Mouse (Mus musculus) neural tube, embryonic 15.5 days (tissue): ENCODE measurements at regions not wholly inside any gene's neighbourhood (a gene's known extent, or its start where the extent isn't known, plus 50 kb on each side); places are given as distances from the start of the nearest gene placed in this dataset.
A peak's percentile ranks its signal among the peaks of the same experiment; 100 is the strongest.

Source experiments
- ATAC-seq: fragments of 200-750 bp; cut with Nextera tagmentation; 2 replicates; pipeline ENCODE4 v1.8.0; 2017; ENCODE audit warnings: mild to moderate bottlenecking, moderate TSS enrichment, moderate library complexity; ENCODE audit not compliant: low FRiP score
- H3K27ac ChIP-seq: fragments of 300-500 bp; sonication (generic); replicated peaks from 2 replicates; pipeline ENCODE4 v1.5.1; 2015; ENCODE audit warnings: mild to moderate bottlenecking, inconsistent platforms
- H3K27me3 ChIP-seq: fragments of 300-500 bp; sonication (generic); replicated peaks from 2 replicates; pipeline ENCODE4 v1.6.1; 2015; ENCODE audit warnings: inconsistent platforms
- H3K36me3 ChIP-seq: fragments of 300-500 bp; sonication (generic); 2 replicates; pipeline ENCODE4 v1.6.1; 2015; ENCODE audit warnings: inconsistent platforms
- H3K4me1 ChIP-seq: fragments of 300-500 bp; sonication (generic); 2 replicates; pipeline ENCODE4 v1.6.1; 2015; ENCODE audit warnings: inconsistent platforms
- H3K4me2 ChIP-seq: fragments of 300-500 bp; sonication (generic); 2 replicates; pipeline ENCODE4 v1.6.1; 2015; ENCODE audit warnings: inconsistent platforms, mild to moderate bottlenecking, moderate library complexity
- H3K4me3 ChIP-seq: fragments of 300-500 bp; sonication (generic); replicated peaks from 2 replicates; pipeline ENCODE4 v1.5.1; 2015; ENCODE audit warnings: mild to moderate bottlenecking, inconsistent platforms
- H3K9ac ChIP-seq: fragments of 300-500 bp; sonication (generic); replicated peaks from 2 replicates; pipeline ENCODE4 v1.6.1; 2015; ENCODE audit warnings: mild to moderate bottlenecking, inconsistent platforms
- H3K9me3 ChIP-seq: fragments of 300-500 bp; sonication (generic); replicated peaks from 2 replicates; pipeline ENCODE4 v1.6.1; 2016; ENCODE audit warnings: inconsistent platforms
- WGBS: fragments of 180-500 bp; shearing (Covaris S2); methylation state at CpG from one replicate; pipeline ENCODE4 v1.1.7; 2015; ENCODE audit warnings: mixed read lengths; 5-methylcytosine and 5-hydroxymethylcytosine counted together

- H3K27ac ChIP-seq: peak overlapping the region; percentile 69
- no peaks in the 10 kb centered on the region for H3K9me3 ChIP-seq
These were observed 60.0 kb downstream of the Ubiad1 start for GRCm38 (mm10) chr4:148384251-148385230.

GRCm38 (mm10) chr4:148380562-148380961, 64.0 kb downstream of the Ubiad1 start:
- no peak overlapping the region for H3K27ac ChIP-seq
- peaks cover 43% of the 10 kb centered on the region for H3K4me1 ChIP-seq
- WGBS: 93% methylated on average over 6 of the region's 6 CpGs

More at GRCm38 (mm10) chr4:148384251-148385230, 60.0 kb downstream of the Ubiad1 start:
- Histone ChIP-seq H3K36me3 (no peaks in the 10 kb centered on the region), H3K9ac (no peak overlapping the region), H3K4me1 (peaks cover 29% of the 10 kb centered on the region), H3K4me2 (no peak overlapping the region), H3K27me3 (no peaks in the 10 kb centered on the region), H3K4me3 (no peak overlapping the region)
- 15% methylated on average over 20 of the region's 20 CpGs for WGBS
- ATAC-seq: peak; percentile 82

DNA sequence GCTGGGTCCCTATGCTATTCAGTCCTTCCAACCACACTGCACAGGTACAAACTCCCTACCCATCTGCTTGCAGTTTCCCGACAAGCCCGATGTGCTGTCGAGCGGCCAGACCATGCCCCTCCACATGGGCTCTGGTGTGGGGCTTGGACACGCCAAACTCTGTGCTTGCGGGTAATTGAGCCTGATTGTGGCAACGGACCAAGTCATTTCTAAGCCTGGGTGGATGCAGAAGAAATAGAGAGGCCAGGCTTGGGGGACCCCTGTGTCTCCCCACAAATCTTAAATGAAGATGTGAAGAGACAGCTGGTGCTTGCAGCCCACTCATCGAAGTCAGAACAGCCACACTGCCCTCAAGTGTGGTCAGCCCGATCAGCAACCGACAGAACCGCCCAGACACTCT, 66.1 kb downstream of the Ubiad1 start:
- no peak for ATAC-seq
- Histone ChIP-seq H3K4me3 (no peak overlapping the region), H3K4me1 (peaks cover 29% of the 10 kb centered on the region), H3K9me3 (no peaks in the 10 kb centered on the region), H3K27me3 (no peaks in the 10 kb centered on the region), H3K36me3 (no peaks in the 10 kb centered on the region), H3K9ac (no peak overlapping the region), H3K4me2 (no peak overlapping the region), H3K27ac (no peak overlapping the region)
- WGBS: 53% methylated on average over 11 of the region's 11 CpGs

More at GRCm38 (mm10) chr4:148380562-148380961, 64.0 kb downstream of the Ubiad1 start:
- ATAC-seq: no peak
- Histone ChIP-seq H3K4me3 (no peak overlapping the region), H3K4me2 (no peak overlapping the region), H3K9me3 (no peaks in the 10 kb centered on the region), H3K36me3 (no peaks in the 10 kb centered on the region), H3K27me3 (no peaks in the 10 kb centered on the region), H3K9ac (no peak overlapping the region)

- WGBS: 36% methylated on average over 8 of the region's 8 CpGs
- no peak for ATAC-seq
These were observed 67.2 kb downstream of the Ubiad1 start for GRCm38 (mm10) chr4:148377368-148377767.

DNA sequence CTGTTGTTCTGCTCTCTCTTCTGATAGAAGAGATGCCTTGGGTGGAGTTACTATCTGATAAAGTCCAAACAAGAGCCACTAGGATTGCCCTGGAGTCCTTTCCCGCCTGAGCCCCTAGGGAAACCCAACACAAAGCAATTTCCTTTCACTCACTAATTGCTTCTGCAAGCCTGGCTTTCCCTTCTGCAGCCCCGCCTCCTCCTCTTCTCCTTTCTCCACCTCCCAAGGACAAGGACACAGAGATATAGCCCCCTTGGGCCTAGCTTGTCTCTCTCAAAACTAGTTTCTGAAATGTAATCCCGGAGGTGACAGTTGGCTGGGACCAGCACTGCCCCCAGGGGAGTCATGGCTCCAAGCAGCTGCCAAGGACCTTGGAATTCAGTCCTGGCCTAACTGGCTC, 68.1 kb downstream of the Ubiad1 start:
- WGBS: 10% methylated on average over 3 of the region's 3 CpGs

More at GRCm38 (mm10) chr4:148377368-148377767, 67.2 kb downstream of the Ubiad1 start:
- Histone ChIP-seq H3K27ac (no peak overlapping the region), H3K4me1 (peaks cover 30% of the 10 kb centered on the region), H3K9ac (no peak overlapping the region), H3K9me3 (no peaks in the 10 kb centered on the region), H3K4me2 (no peak overlapping the region), H3K27me3 (no peaks in the 10 kb centered on the region), H3K36me3 (no peaks in the 10 kb centered on the region), H3K4me3 (no peak overlapping the region)

DNA sequence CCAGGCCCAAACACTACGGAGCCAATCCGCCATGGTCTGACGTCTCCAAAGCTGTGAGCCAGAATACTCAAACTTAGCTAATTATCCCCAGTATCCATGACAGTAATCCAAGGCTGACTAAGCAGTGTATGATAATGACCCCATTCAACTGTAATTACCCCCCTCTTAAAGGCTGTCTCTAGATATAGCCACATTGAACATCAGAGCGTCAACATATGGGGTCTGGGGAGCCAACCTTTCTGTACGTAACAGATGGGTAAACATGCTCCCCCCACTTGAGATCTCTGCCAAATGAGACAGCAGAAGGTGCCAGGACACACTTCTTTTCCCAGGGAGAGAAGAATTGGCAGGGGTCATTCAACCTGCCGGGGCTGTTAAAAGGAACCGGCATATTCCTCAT, 73.1 kb downstream of the Ubiad1 start:
- Histone ChIP-seq H3K9me3 (no peaks in the 10 kb centered on the region), H3K27ac (no peak overlapping the region), H3K36me3 (no peaks in the 10 kb centered on the region), H3K4me3 (no peak overlapping the region), H3K9ac (no peak overlapping the region), H3K4me2 (no peak overlapping the region), H3K4me1 (peaks cover 12% of the 10 kb centered on the region), H3K27me3 (no peaks in the 10 kb centered on the region)
- WGBS: 67% methylated on average over 7 of the region's 7 CpGs
- no peak for ATAC-seq

More for the DNA sequence above, 68.1 kb downstream of the Ubiad1 start:
- Histone ChIP-seq H3K9ac (no peak overlapping the region), H3K4me1 (peaks cover 30% of the 10 kb centered on the region), H3K27ac (no peak overlapping the region; the same call in 1 of the 2 replicates), H3K4me3 (no peak overlapping the region), H3K9me3 (no peaks in the 10 kb centered on the region), H3K36me3 (no peaks in the 10 kb centered on the region), H3K4me2 (no peak overlapping the region), H3K27me3 (no peaks in the 10 kb centered on the region)
- ATAC-seq: no peak

DNA sequence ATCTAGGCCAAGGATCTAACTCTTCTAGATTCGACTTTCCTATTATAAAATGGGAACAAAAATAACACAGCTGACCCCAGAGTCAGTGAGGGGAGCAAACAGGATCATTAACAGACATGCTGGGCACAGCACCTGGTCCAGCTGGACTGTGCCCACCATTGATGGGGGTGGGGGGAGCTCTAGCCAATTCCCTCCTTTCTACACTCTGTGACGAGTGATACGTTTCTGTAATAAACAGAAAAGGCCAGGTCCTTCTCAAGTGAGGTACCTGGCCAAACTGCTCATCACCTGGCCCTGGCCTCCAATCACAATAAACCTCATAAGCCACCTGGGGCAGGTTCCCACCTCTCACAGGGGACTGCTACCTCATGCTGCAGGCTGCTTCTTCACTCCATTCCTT, 76.9 kb downstream of the Ubiad1 start:
- WGBS: 83% methylated on average over 3 of the region's 3 CpGs
- Histone ChIP-seq H3K9me3 (no peaks in the 10 kb centered on the region), H3K4me3 (no peak overlapping the region), H3K9ac (no peak overlapping the region), H3K27ac (no peak overlapping the region), H3K36me3 (no peaks in the 10 kb centered on the region), H3K4me1 (no peaks in the 10 kb centered on the region), H3K4me2 (no peak overlapping the region), H3K27me3 (no peaks in the 10 kb centered on the region)
- no peak for ATAC-seq

- Histone ChIP-seq H3K4me2 (no peak overlapping the region), H3K36me3 (no peaks in the 10 kb centered on the region), H3K9ac (no peak overlapping the region), H3K27ac (no peak overlapping the region), H3K27me3 (no peaks in the 10 kb centered on the region), H3K9me3 (no peaks in the 10 kb centered on the region), H3K4me3 (no peak overlapping the region), H3K4me1 (peaks cover 5% of the 10 kb centered on the region; the same call in 1 of the 2 replicates)
- 58% methylated on average over 4 of the region's 4 CpGs for WGBS
- ATAC-seq: peak; percentile 56
These were observed 78.0 kb upstream of the Disp3 start for GRCm38 (mm10) chr4:148365804-148366203.

GRCm38 (mm10) chr4:148363366-148364121, 75.8 kb upstream of the Disp3 start:
- H3K27ac ChIP-seq: no peak overlapping the region
- no peaks in the 10 kb centered on the region for H3K36me3 ChIP-seq
- H3K27me3 ChIP-seq: no peaks in the 10 kb centered on the region
- no peak overlapping the region for H3K4me2 ChIP-seq
- ATAC-seq: no peak
- no peak overlapping the region for H3K4me3 ChIP-seq
- no peak overlapping the region for H3K9ac ChIP-seq
- H3K4me1 ChIP-seq: peaks cover 8% of the 10 kb centered on the region; the same call in 1 of the 2 replicates
- WGBS: 88% methylated on average over 10 of the region's 10 CpGs
- H3K9me3 ChIP-seq: no peaks in the 10 kb centered on the region

DNA sequence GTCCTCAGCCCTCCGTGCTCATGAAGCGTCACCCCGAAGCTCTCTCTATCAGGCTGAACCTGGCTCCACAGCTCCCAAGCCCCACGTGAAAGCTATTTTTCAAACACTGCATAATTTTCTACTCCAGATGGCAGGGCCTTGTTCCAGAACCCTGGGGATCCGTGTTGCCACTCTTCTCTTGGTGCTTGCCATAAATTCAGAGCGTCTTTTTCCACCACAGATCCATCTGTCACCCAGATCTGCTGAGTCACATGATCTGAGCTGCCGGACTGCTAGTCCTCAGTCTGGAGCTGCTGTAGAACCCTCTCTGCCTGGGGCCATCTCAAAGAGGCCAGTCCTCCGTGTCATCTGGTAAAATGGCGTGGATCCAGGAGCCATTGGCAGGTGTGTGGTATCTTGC, 73.2 kb upstream of the Disp3 start:
- peak overlapping the region; percentile 33; the same call in 1 of the 2 replicates for H3K27ac ChIP-seq
- H3K9ac ChIP-seq: no peak overlapping the region
- H3K4me3 ChIP-seq: no peak overlapping the region
- no peaks in the 10 kb centered on the region for H3K9me3 ChIP-seq
- WGBS: 32% methylated on average over 9 of the region's 9 CpGs
- peak; percentile 14; the same call in 1 of the 2 replicates for ATAC-seq
- no peak overlapping the region for H3K4me2 ChIP-seq
- H3K4me1 ChIP-seq: peaks cover 29% of the 10 kb centered on the region
- H3K27me3 ChIP-seq: no peaks in the 10 kb centered on the region
- no peaks in the 10 kb centered on the region for H3K36me3 ChIP-seq

DNA sequence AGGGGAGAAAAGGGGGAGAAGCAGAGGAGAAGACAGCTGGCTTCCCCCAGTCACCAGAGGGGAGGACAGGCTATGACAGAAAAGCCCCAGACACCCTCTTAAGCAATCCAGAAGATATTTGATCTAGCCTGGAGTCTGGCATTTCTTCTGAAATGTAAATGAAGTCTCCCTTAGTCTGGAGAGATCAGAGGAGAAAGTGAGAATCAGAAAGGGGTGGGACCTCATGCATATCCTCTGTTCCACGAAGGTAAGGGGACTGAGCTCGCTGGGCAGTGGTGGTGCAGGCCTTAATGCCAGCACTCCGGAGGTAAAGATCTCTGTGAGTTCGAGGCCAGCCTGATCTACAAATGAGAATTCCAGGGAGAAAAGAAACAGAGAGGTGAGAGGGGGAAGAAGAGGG, 70.6 kb upstream of the Disp3 start:
- no peak for ATAC-seq
- Histone ChIP-seq H3K36me3 (no peaks in the 10 kb centered on the region), H3K9ac (no peak overlapping the region), H3K9me3 (no peaks in the 10 kb centered on the region), H3K4me2 (no peak overlapping the region), H3K27me3 (no peaks in the 10 kb centered on the region), H3K4me1 (peaks cover 29% of the 10 kb centered on the region), H3K4me3 (no peak overlapping the region), H3K27ac (no peak overlapping the region)
- 37% methylated on average over 4 of the region's 4 CpGs for WGBS
